Mouse (Mus musculus): ENCODE measurements around the gene Pik3r1. TPM values are rescaled to one million over a fixed set of nuclear protein-coding genes. Genes with fewer than 3 reads are reported as not detected.

The Pik3r1 gene
- polyA plus RNA-seq, 1 experiment from 2014 or later = 51.3 TPM

DNA sequence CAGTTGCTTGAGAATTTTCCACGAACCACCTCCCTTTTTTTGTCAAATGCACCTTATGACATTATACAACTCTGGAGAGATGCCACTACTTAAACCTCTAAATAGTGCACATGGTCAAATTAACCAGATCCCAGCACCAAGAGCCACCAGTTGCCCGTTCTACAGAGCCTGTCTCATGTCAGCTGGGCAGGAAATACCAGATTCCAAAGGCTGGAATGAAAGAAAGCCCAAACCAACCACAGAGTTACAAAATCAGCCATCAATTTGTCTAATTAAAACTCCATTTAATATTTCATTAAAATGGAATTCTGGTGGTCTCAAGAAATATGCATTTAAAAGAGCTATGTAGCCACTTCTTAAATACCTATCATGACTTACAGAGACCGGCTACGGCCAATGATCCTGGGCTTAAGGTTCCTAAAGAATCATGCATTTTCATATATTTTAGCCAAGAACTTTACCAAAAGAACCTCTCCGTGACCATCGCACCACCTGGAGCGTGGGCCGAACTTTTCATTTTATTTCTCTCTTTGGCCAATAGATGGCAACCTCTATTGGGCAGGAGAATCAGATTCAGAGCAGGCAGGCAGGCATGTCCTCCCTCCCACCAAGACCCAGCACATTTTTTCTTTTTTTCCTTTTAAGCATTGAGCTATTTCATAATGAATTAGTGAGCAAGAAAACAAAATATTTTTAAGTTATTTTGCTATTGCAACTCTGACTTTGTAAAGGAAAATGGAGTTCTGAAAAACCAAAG is 32.5 kb downstream of the Pik3r1 start:
- H3K4me3 ChIP-seq (ENCODE audit: low read length) = no peak overlapping the region
- H3K27me3 ChIP-seq (replicated peaks; ENCODE audit: control insufficient read depth, insufficient read depth, low read length) = no peaks in the 10 kb centered on the region
- peaks cover 5% of the 10 kb centered on the region; the same call in 1 of the 2 replicates for H3K4me1 ChIP-seq (ENCODE audit: control insufficient read depth, insufficient read depth, low read depth, low read length)
- WGBS = 62% methylated on average over 8 of the region's 8 CpGs
- no peaks in the 10 kb centered on the region for H3K36me3 ChIP-seq (ENCODE audit: control insufficient read depth, insufficient read depth, low read length)
- H3K9ac ChIP-seq (ENCODE audit: low read depth, low read length) = no peak overlapping the region
- peak; percentile 65; the same call in 1 of the 2 replicates for ATAC-seq
- no peak overlapping the region for H3K27ac ChIP-seq (ENCODE audit: low read depth, low read length)
- no peaks in the 10 kb centered on the region for H3K9me3 ChIP-seq (ENCODE audit: control insufficient read depth, low read length)
- no peak overlapping the region for H3K4me2 ChIP-seq (ENCODE audit: low read length)

- H3K27me3 ChIP-seq (replicated peaks; ENCODE audit: control insufficient read depth, insufficient read depth, low read length) = no peaks in the 10 kb centered on the region
- WGBS = 83% methylated on average over 7 of the region's 7 CpGs
- H3K9me3 ChIP-seq (ENCODE audit: control insufficient read depth, low read length) = no peaks in the 10 kb centered on the region
- H3K4me1 ChIP-seq (ENCODE audit: control insufficient read depth, insufficient read depth, low read depth, low read length) = peaks cover 5% of the 10 kb centered on the region; the same call in 1 of the 2 replicates
- H3K9ac ChIP-seq (ENCODE audit: low read depth, low read length) = no peak overlapping the region
- ATAC-seq = no peak
- no peak overlapping the region for H3K4me2 ChIP-seq (ENCODE audit: low read length)
- no peaks in the 10 kb centered on the region for H3K36me3 ChIP-seq (ENCODE audit: control insufficient read depth, insufficient read depth, low read length)
- no peak overlapping the region for H3K4me3 ChIP-seq (ENCODE audit: low read length)
- no peak overlapping the region for H3K27ac ChIP-seq (ENCODE audit: low read depth, low read length)
These were observed 33.8 kb downstream of the Pik3r1 start for GRCm38 (mm10) chr13:101734227-101734626.

- no peaks in the 10 kb centered on the region for H3K36me3 ChIP-seq (ENCODE audit: control insufficient read depth, insufficient read depth, low read length)
- no peak for ATAC-seq
- WGBS = 89% methylated on average over 10 of the region's 10 CpGs
These were observed 35.3 kb downstream of the Pik3r1 start for GRCm38 (mm10) chr13:101732675-101733074.

DNA sequence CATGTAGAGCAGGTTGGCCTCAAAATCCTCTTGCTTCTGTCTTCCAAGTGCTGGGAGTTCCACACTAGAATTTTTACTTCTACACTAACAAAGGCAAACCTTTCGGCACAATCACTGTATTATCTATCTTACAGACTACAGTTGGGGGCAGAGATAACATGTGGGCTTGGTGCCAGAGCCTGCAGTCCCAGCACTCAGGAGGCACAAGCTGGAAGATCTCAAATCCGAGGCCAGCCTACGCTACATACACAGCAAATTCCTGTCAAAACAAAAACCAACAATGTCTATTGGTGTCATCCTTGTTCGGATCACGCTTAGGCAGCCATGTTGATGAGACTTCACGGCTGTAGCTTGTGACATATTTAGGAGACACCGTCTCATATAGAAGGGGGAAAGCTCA is 36.2 kb downstream of the Pik3r1 start:
- Histone ChIP-seq H3K4me1 (ENCODE audit: control insufficient read depth, insufficient read depth, low read depth, low read length) (peaks cover 5% of the 10 kb centered on the region; the same call in 1 of the 2 replicates), H3K36me3 (ENCODE audit: control insufficient read depth, insufficient read depth, low read length) (no peaks in the 10 kb centered on the region), H3K4me2 (ENCODE audit: low read length) (no peak overlapping the region), H3K27me3 (replicated peaks; ENCODE audit: control insufficient read depth, insufficient read depth, low read length) (no peaks in the 10 kb centered on the region), H3K27ac (ENCODE audit: low read depth, low read length) (no peak overlapping the region), H3K9ac (ENCODE audit: low read depth, low read length) (no peak overlapping the region), H3K4me3 (ENCODE audit: low read length) (no peak overlapping the region), H3K9me3 (ENCODE audit: control insufficient read depth, low read length) (no peaks in the 10 kb centered on the region)
- 86% methylated on average over 7 of the region's 7 CpGs for whole genome bisulfite sequencing
- ATAC-seq = no peak

More at GRCm38 (mm10) chr13:101732675-101733074, 35.3 kb downstream of the Pik3r1 start:
- Histone ChIP-seq H3K4me1 (ENCODE audit: control insufficient read depth, insufficient read depth, low read depth, low read length) (peaks cover 5% of the 10 kb centered on the region; the same call in 1 of the 2 replicates), H3K27me3 (replicated peaks; ENCODE audit: control insufficient read depth, insufficient read depth, low read length) (no peaks in the 10 kb centered on the region), H3K4me2 (ENCODE audit: low read length) (no peak overlapping the region), H3K9me3 (ENCODE audit: control insufficient read depth, low read length) (no peaks in the 10 kb centered on the region), H3K4me3 (ENCODE audit: low read length) (no peak overlapping the region), H3K27ac (ENCODE audit: low read depth, low read length) (0 out of 2 replicates have a peak overlapping the region, but pooled peaks have one; percentile 23), H3K9ac (ENCODE audit: low read depth, low read length) (no peak overlapping the region)

- ATAC-seq = no peak
- no peaks in the 10 kb centered on the region for H3K36me3 ChIP-seq (ENCODE audit: control insufficient read depth, insufficient read depth, low read length)
- H3K4me3 ChIP-seq (ENCODE audit: low read length) = no peak overlapping the region
- peaks cover 2% of the 10 kb centered on the region; the same call in 1 of the 2 replicates for H3K4me1 ChIP-seq (ENCODE audit: control insufficient read depth, insufficient read depth, low read depth, low read length)
- WGBS = 87% methylated on average over 8 of the region's 8 CpGs
- no peak overlapping the region for H3K9ac ChIP-seq (ENCODE audit: low read depth, low read length)
- no peaks in the 10 kb centered on the region for H3K27me3 ChIP-seq (replicated peaks; ENCODE audit: control insufficient read depth, insufficient read depth, low read length)
- no peak overlapping the region for H3K4me2 ChIP-seq (ENCODE audit: low read length)
- H3K9me3 ChIP-seq (ENCODE audit: control insufficient read depth, low read length) = no peaks in the 10 kb centered on the region
- H3K27ac ChIP-seq (ENCODE audit: low read depth, low read length) = no peak overlapping the region
These were observed 37.7 kb downstream of the Pik3r1 start for GRCm38 (mm10) chr13:101730351-101730750.

DNA sequence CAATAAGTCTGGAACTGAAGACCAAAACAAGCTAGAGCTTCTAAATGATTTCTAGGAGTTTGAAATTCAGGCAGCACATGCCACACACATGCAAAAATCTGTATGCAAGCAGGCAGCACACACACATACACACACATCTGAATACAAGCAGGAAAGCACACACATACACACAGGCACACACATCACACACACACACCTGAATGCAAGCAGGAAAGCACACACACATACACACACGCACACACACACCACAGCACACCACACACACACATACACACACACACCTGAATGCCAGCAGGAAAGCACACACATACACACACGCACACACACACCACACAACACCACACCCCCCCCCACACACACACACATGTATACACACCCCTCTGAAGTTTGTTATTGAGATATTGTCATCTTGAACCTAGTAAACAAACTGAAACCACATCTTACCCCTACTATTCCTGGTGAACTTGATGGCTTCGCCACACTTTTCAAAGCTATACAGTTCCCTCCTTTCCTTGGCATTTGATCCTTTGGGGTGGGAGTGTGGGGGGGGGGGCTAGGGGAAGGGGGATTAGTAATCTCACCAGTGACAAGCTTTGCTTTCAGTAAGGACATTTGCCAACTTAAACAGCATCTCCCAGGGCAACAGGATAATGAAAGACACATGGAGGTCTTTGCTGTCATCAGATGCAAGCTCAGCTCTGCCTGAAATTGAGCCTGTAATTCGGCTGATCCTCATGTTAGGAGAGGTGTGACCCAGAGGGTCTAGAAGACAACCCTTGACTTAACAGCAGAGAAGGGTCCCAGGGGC is 38.6 kb downstream of the Pik3r1 start:
- Histone ChIP-seq H3K36me3 (ENCODE audit: control insufficient read depth, insufficient read depth, low read length) (no peaks in the 10 kb centered on the region), H3K4me3 (ENCODE audit: low read length) (no peak overlapping the region), H3K27me3 (replicated peaks; ENCODE audit: control insufficient read depth, insufficient read depth, low read length) (no peaks in the 10 kb centered on the region), H3K4me2 (ENCODE audit: low read length) (no peak overlapping the region), H3K27ac (ENCODE audit: low read depth, low read length) (no peak overlapping the region), H3K9ac (ENCODE audit: low read depth, low read length) (no peak overlapping the region), H3K9me3 (ENCODE audit: control insufficient read depth, low read length) (no peaks in the 10 kb centered on the region), H3K4me1 (ENCODE audit: control insufficient read depth, insufficient read depth, low read depth, low read length) (peaks cover 2% of the 10 kb centered on the region; the same call in 1 of the 2 replicates)
- 53% methylated on average over 4 of the region's 4 CpGs for WGBS
- ATAC-seq = peak; percentile 44

DNA sequence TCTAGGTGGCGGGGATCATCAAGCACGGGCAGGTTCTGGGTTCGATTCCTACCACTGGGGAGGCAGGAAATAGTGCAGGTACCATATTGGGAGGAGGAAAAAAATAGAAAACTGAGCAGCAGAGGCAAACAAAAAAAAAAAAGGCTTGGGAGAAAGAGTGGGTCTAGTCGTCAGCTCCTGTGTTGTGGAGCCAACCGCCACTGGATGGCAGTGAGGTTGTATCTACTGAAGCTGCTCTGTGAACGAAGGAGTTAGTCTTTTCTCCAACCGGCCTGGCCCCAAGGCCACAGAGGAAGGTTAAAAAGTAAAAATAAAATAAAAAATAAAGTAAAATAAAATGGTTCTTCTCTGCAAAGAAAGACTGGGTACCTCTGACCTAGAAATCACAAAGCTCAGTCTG is 39.2 kb downstream of the Pik3r1 start:
- H3K36me3 ChIP-seq (ENCODE audit: control insufficient read depth, insufficient read depth, low read length) = no peaks in the 10 kb centered on the region
- WGBS = 59% methylated on average over 7 of the region's 7 CpGs
- H3K4me2 ChIP-seq (ENCODE audit: low read length) = no peak overlapping the region
- no peak overlapping the region for H3K27ac ChIP-seq (ENCODE audit: low read depth, low read length)
- H3K27me3 ChIP-seq (replicated peaks; ENCODE audit: control insufficient read depth, insufficient read depth, low read length) = no peaks in the 10 kb centered on the region
- ATAC-seq = peak; percentile 68; the same call in 1 of the 2 replicates
- H3K4me3 ChIP-seq (ENCODE audit: low read length) = no peak overlapping the region
- no peaks in the 10 kb centered on the region for H3K9me3 ChIP-seq (ENCODE audit: control insufficient read depth, low read length)
- peaks cover 2% of the 10 kb centered on the region; the same call in 1 of the 2 replicates for H3K4me1 ChIP-seq (ENCODE audit: control insufficient read depth, insufficient read depth, low read depth, low read length)
- H3K9ac ChIP-seq (ENCODE audit: low read depth, low read length) = no peak overlapping the region

DNA sequence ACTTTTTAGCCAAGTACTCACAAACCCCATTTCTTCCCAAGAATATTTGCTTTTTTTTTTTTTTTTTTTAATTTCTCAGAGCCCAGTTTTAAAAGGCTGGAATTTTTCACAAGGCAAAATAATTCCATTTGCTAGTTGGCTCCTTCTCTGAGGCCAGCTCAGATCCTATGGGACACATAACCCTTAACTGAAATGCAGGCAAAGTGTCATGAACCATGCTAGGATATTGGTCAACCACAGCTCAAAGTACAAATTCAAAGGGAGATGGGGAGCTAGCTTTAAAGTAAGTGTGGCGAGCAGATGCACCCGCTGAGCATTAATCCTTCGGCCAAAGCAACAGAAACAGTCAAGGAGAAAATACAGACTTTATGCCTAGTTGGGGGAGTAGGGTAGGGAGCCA is 39.7 kb downstream of the Pik3r1 start:
- Histone ChIP-seq H3K4me3 (ENCODE audit: low read length) (no peak overlapping the region), H3K27me3 (replicated peaks; ENCODE audit: control insufficient read depth, insufficient read depth, low read length) (no peaks in the 10 kb centered on the region), H3K27ac (ENCODE audit: low read depth, low read length) (no peak overlapping the region), H3K4me1 (ENCODE audit: control insufficient read depth, insufficient read depth, low read depth, low read length) (peaks cover 2% of the 10 kb centered on the region), H3K9ac (ENCODE audit: low read depth, low read length) (no peak overlapping the region), H3K36me3 (ENCODE audit: control insufficient read depth, insufficient read depth, low read length) (no peaks in the 10 kb centered on the region), H3K4me2 (ENCODE audit: low read length) (no peak overlapping the region), H3K9me3 (ENCODE audit: control insufficient read depth, low read length) (no peaks in the 10 kb centered on the region)
- WGBS = 82% methylated on average over 3 of the region's 3 CpGs
- no peak for ATAC-seq

DNA sequence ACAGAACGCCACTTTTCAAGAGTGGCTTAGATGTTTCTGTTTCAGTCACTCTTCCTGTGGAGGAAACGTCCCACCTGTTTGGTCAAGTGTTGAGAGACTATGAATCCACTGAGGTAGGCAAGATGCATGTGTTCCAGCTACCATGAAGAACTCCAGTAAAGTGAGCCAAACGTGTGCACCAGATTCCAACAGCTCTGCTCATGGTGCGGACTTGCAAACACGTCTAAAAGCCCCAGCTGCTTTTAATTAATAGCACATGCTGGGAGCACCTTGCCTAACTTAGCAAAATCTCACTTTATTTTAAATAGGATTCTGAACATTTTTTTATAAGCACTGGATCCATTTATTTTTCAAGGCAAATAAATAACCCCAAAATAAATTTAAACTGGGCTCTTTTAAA is 40.2 kb downstream of the Pik3r1 start:
- ATAC-seq = no peak
- H3K9me3 ChIP-seq (ENCODE audit: control insufficient read depth, low read length) = no peaks in the 10 kb centered on the region
- H3K4me3 ChIP-seq (ENCODE audit: low read length) = no peak overlapping the region
- no peaks in the 10 kb centered on the region for H3K27me3 ChIP-seq (replicated peaks; ENCODE audit: control insufficient read depth, insufficient read depth, low read length)
- no peak overlapping the region for H3K27ac ChIP-seq (ENCODE audit: low read depth, low read length)
- H3K9ac ChIP-seq (ENCODE audit: low read depth, low read length) = no peak overlapping the region
- H3K36me3 ChIP-seq (ENCODE audit: control insufficient read depth, insufficient read depth, low read length) = no peaks in the 10 kb centered on the region
- H3K4me2 ChIP-seq (ENCODE audit: low read length) = no peak overlapping the region
- WGBS = 75% methylated on average over 5 of the region's 5 CpGs
- H3K4me1 ChIP-seq (ENCODE audit: control insufficient read depth, insufficient read depth, low read depth, low read length) = peaks cover 2% of the 10 kb centered on the region

All from hindbrain, embryonic 16.5 days (tissue).